Mouse (Mus musculus) limb, embryonic 12.5 days (tissue): ENCODE measurements around the gene Rgp1. TPM values are rescaled to one million over a fixed set of nuclear protein-coding genes. Genes with fewer than 3 reads are reported as not detected.

Source experiments
- ATAC-seq: fragments of 200-750 bp; cut with Nextera tagmentation; 2 replicates; pipeline ENCODE4 v1.8.0; 2017; ENCODE audit warnings: low read depth, moderate TSS enrichment; ENCODE audit not compliant: insufficient number of reproducible peaks, insufficient read depth, low FRiP score, low TSS enrichment
- H3K27ac ChIP-seq: fragments of 300-500 bp; sonication (generic); 2 replicates; pipeline ENCODE4 v1.5.1; 2016; ENCODE audit warnings: mild to moderate bottlenecking, moderate library complexity
- H3K27me3 ChIP-seq: fragments of 300-500 bp; sonication (generic); 2 replicates; pipeline ENCODE4 v1.6.1; 2016; ENCODE audit warnings: mild to moderate bottlenecking, moderate library complexity
- H3K36me3 ChIP-seq: fragments of 300-500 bp; sonication (generic); 2 replicates; pipeline ENCODE4 v1.6.1; 2016; ENCODE audit warnings: mild to moderate bottlenecking, moderate library complexity
- H3K4me1 ChIP-seq: fragments of 300-500 bp; sonication (generic); replicated peaks from 2 replicates; pipeline ENCODE4 v1.6.1; 2016
- H3K4me2 ChIP-seq: fragments of 300-500 bp; sonication (generic); 2 replicates; pipeline ENCODE4 v1.6.1; 2016; ENCODE audit warnings: mild to moderate bottlenecking, moderate library complexity
- H3K4me3 ChIP-seq: fragments of 300-500 bp; sonication (generic); replicated peaks from 2 replicates; pipeline ENCODE4 v1.5.1; 2016; ENCODE audit warnings: mild to moderate bottlenecking
- H3K9ac ChIP-seq: fragments of 300-500 bp; sonication (generic); replicated peaks from 2 replicates; pipeline ENCODE4 v1.6.1; 2016; ENCODE audit warnings: mild to moderate bottlenecking, moderate library complexity
- H3K9me3 ChIP-seq: fragments of 300-500 bp; sonication (generic); 2 replicates; pipeline ENCODE4 v1.6.1; 2016; ENCODE audit warnings: mild to moderate bottlenecking, moderate library complexity
- WGBS: fragments of 180-500 bp; shearing (Covaris S2); methylation state at CpG from one replicate; pipeline ENCODE4 v1.1.7; 2016; 5-methylcytosine and 5-hydroxymethylcytosine counted together
- polyA plus RNA-seq: library from polyadenylated mRNA; unstranded; fragments of >200 nt; fragmentation: Nextera tagmentation; extraction: Ambion mirVana; gene quantifications from 2 replicates; pipeline ENCODE4 v1.2.1, GENCODE M21; 2016

Gene Rgp1
- polyA plus RNA-seq, 1 experiment from 2014 or later: 36.6 TPM

DNA sequence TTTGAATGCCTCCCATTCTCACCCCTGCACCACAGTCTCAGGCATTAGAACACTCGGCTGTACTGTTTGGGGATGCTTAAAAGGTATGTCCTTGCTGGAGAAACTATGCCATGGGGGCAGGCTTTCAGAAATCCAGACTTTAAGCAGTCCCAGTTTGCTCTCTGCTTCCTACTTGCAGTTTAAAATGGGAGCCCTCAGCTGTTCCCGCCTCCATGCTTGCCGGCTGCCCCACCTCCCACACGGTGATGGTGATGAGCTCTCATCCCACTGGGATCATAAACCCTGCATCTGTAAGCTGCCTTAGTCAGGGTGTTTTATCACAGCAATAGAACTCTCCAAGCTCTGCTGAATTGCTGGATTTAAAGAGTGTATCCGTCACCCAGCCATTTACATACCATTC, 26.1 kb upstream of the Rgp1 start:
- Histone ChIP-seq H3K9ac (no peak overlapping the region), H3K27me3 (no peaks in the 10 kb centered on the region), H3K36me3 (peaks cover 100% of the 10 kb centered on the region), H3K9me3 (no peaks in the 10 kb centered on the region), H3K4me1 (peaks cover 4% of the 10 kb centered on the region; the same call in 1 of the 2 replicates), H3K4me3 (no peak overlapping the region), H3K4me2 (no peak overlapping the region), H3K27ac (no peak overlapping the region)
- no peak for ATAC-seq
- 90% methylated on average over 5 of the region's 5 CpGs for WGBS

DNA sequence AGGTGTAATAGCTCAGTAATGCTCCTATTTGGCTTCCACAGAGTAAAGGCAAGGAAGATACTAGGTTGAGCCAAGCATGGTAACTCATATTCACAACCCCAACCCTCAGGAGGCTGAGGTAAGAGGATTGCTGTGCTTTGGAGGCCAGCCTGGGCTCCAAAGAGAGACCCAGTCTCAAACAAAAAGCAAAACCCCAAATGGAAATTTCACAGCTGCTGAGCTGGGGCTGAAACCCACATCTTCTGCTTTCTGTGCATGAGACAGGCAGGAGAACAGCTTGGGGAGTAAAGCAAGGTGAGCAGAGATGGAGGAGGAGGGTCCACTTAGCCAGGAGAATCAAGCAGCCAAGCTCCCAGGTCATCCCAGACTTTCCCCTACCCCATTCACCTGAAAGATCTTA, 24.6 kb upstream of the Rgp1 start:
- Histone ChIP-seq H3K9me3 (no peaks in the 10 kb centered on the region), H3K27ac (no peak overlapping the region), H3K4me2 (no peak overlapping the region), H3K4me3 (no peak overlapping the region), H3K9ac (no peak overlapping the region), H3K27me3 (no peaks in the 10 kb centered on the region), H3K4me1 (peaks cover 19% of the 10 kb centered on the region), H3K36me3 (peaks cover 87% of the 10 kb centered on the region)
- no peak for ATAC-seq

DNA sequence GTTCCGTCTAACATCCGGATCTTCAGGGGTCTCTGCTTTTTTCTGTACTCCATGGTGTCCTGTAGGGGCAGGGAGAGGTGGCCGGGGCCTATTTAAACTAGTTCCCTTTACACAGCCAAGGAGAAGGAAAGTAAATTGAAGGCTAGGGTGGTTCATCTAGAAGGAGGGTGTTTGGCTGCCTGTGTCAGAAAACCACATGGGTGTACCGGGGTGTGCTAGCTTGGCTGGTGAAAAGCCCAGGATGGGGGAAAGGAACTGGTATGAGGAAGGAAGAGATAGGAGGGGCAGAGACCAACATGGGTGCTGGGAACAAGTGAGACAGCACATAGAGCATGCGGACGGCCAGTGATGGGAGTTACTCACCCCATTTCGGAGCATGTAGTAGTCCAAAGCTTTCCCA, 22.6 kb upstream of the Rgp1 start:
- no peak for ATAC-seq
- Histone ChIP-seq H3K4me1 (peaks cover 39% of the 10 kb centered on the region), H3K9ac (no peak overlapping the region), H3K4me2 (no peak overlapping the region), H3K9me3 (no peaks in the 10 kb centered on the region), H3K36me3 (peaks cover 66% of the 10 kb centered on the region), H3K27ac (no peak overlapping the region), H3K4me3 (no peak overlapping the region), H3K27me3 (no peaks in the 10 kb centered on the region)
- WGBS: 96% methylated on average over 7 of the region's 7 CpGs

DNA sequence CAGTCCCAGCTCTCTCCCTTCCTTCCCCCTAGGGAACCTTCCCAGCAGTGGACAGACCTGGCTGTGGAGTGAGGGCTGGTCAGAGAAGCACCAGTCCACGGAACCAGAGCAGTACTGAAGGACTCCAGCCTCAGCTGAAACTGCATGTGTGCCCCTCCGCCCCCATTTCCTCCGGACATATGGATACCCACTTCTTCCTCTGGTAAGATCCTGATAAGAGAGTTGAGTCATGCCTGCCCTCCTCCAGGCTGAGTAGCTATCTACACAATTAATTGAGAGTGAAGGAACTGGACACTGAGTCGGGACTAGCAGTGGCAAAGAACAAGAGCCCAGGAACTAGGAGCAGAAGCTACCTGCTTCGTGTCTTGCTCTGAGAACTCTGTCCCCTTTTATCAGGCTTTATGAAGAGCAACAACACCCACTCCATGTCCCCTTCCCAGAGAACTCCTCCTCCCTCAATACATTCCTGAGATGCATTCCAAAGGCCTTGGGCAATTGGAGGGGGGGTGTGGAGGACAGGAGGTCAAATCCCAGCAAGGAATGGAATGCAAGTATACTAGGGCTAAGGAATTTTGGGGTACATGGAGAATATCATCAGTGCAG, 20.4 kb upstream of the Rgp1 start:
- Histone ChIP-seq H3K9ac (peak overlapping the region; percentile 45; the same call in 1 of the 2 replicates), H3K9me3 (no peaks in the 10 kb centered on the region), H3K4me1 (peaks cover 45% of the 10 kb centered on the region), H3K4me3 (peak overlapping the region; percentile 17), H3K27me3 (no peaks in the 10 kb centered on the region), H3K36me3 (peaks cover 44% of the 10 kb centered on the region), H3K27ac (peak overlapping the region; percentile 86; the same call in 1 of the 2 replicates), H3K4me2 (peak overlapping the region; percentile 86)
- WGBS: 44% methylated on average over 5 of the region's 5 CpGs
- ATAC-seq: no peak

DNA sequence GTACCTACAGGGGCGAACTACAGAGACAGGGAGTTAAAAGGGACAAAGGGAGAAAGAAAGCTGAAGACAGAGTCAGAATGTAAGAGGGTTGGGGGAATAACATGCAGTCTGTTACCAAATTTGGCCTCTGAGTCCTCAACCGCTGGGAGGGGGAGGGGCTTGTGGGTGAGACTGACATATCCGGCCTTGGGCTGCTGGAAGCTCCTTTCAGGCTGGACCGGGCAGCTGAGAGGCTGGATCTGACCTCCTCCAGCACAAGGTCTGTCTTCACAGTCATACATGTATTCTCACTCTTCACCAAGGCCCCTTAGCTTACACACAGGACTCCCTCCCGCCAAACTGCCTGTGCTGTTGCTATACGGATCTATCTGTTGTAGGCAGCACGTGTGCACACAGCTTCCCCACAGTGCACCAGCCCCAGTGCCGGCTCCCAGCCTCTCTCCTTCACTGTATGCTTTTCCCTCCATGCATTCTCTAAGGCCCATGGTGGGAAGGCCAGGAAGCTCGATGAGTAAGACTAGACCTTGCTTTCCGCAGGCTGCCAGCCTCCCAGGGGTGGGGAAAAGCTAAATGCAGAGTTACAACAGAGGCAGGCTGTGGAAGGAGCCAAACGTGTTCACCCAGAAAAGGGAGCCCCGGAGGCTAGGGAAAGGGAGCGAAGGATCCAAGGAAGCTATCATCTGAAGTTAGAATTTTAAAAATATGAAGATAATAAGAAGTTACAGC, 19.7 kb upstream of the Rgp1 start:
- ATAC-seq: no peak
- WGBS: 25% methylated on average over 13 of the region's 13 CpGs
- H3K9me3 ChIP-seq: no peaks in the 10 kb centered on the region

DNA sequence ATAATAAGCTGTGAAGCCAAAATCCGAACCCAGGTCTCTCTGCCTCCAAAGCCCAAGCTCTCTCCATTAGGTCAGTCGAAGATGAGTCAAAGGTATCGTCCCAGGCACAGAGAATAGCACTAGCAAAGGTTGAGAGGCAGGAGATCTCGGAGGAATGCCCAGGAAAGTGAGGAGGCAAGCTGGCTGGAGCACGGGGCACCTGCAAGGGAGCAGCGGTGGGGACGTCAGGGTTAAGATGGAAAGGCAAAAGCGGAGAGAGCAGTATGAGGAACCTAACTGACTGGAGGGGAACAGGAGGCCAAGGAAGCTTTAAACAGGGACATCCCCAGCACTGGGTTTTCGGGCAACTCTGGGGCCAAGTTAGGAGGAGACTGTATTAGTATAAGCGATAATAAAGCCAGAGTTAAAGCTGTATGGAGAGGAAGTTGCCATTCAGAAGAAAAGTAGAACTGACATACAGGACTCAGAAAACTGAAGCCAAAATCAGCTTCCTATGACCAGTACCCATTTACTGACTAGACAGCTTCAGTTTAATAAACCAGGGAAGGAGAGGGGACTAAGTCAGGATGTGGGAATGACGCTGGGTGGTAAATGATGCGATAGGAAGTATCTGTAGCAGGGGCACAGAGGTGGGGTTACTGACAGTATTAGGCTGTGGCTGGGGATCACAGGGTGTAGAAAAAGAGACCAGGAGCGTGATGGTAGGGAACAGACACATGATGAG, 18.8 kb upstream of the Rgp1 start:
- ATAC-seq: no peak
- WGBS: 80% methylated on average over 13 of the region's 13 CpGs
- Histone ChIP-seq H3K36me3 (peaks cover 33% of the 10 kb centered on the region), H3K9me3 (no peaks in the 10 kb centered on the region), H3K4me2 (peak overlapping the region; percentile 86), H3K4me3 (peak overlapping the region; percentile 92), H3K27ac (no peak overlapping the region), H3K9ac (peak overlapping the region; percentile 37; the same call in 1 of the 2 replicates), H3K4me1 (peaks cover 52% of the 10 kb centered on the region), H3K27me3 (no peaks in the 10 kb centered on the region)

More for the DNA sequence above, 19.7 kb upstream of the Rgp1 start:
- Histone ChIP-seq H3K4me1 (peaks cover 52% of the 10 kb centered on the region), H3K9ac (peak overlapping the region; percentile 45), H3K36me3 (peaks cover 38% of the 10 kb centered on the region), H3K4me2 (peak overlapping the region; percentile 86), H3K4me3 (peak overlapping the region; percentile 17), H3K27me3 (no peaks in the 10 kb centered on the region), H3K27ac (peak overlapping the region; percentile 86)

DNA sequence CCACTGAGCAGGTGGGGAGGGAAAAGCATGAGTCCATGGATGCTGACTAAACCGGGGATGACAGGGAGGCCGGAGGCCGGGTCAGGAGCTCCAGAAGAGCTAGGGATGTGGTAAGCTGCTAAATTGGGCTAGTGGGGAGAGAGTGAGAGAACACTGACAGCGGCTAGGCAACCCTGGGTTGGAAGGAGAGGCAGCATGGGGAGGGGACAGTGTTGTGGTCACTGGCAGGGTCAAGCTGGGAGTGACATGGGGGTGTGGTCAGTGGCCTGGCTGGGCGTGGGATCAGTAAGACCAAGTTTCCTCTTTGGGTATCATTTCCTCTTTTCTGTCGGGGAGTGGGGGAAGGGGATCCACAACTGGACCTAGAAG, 18.3 kb upstream of the Rgp1 start:
- H3K9me3 ChIP-seq: no peaks in the 10 kb centered on the region
- H3K4me3 ChIP-seq: peak overlapping the region; percentile 92
- ATAC-seq: no peak
- no peaks in the 10 kb centered on the region for H3K27me3 ChIP-seq
- H3K36me3 ChIP-seq: peaks cover 32% of the 10 kb centered on the region
- H3K27ac ChIP-seq: no peak overlapping the region
- H3K4me1 ChIP-seq: peaks cover 52% of the 10 kb centered on the region
- whole genome bisulfite sequencing: 45% methylated on average over 6 of the region's 6 CpGs
- H3K9ac ChIP-seq: peak overlapping the region; percentile 37; the same call in 1 of the 2 replicates
- peak overlapping the region; percentile 86 for H3K4me2 ChIP-seq

DNA sequence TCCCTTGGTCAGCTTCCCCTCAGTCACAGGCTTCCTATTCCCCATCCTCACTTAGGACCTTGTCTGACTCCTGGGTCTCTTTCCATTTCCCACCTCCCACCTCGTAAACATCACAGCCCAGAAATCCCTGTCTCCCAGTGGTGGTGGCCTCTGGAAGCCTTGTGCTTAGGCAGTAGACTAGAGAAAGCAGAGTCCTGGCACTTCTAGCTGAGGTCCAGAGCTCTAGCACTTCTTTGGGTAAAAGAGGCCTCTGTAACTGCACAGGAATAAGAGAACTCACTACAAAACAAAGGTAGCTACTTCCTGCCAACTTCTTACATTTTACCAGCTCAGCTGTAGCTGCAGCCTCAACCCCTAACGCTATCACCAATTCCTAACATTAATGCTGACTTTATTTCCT, 17.5 kb upstream of the Rgp1 start:
- no peaks in the 10 kb centered on the region for H3K9me3 ChIP-seq
- H3K27ac ChIP-seq: 0 out of 2 replicates have a peak overlapping the region, but pooled peaks have one; percentile 5
- H3K4me1 ChIP-seq: peaks cover 52% of the 10 kb centered on the region
- 21% methylated on average over 2 of the region's 2 CpGs for WGBS
- peak overlapping the region; percentile 92 for H3K4me3 ChIP-seq
- peaks cover 32% of the 10 kb centered on the region for H3K36me3 ChIP-seq
- H3K9ac ChIP-seq: peak overlapping the region; percentile 92
- H3K27me3 ChIP-seq: no peaks in the 10 kb centered on the region
- ATAC-seq: no peak
- peak overlapping the region; percentile 86 for H3K4me2 ChIP-seq

DNA sequence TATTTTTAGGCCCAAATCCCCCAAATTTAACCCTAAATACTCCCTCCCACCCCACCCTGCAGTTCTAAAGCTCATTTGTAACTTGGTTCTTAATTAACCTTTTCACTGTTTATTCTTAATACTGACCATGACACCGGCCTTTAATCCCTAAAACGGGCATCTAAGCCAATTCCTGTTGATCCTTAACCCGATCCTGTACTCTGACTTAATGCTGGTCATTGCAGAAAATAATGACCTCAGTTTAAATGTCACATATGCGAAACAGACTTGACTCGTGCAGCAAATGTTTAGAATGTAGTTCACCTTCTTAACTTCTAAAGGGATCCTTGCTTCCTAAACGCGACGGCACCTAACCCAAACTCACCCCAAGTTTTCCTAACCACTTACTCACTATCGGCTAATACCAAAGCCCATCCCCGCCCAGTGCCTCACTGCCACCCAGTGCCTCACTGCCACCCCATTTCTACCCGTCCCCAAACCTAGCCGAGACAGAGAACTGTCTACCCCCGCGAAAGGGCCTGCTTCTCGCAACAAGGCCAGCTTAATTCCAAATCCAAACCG, 17.0 kb upstream of the Rgp1 start:
- H3K9me3 ChIP-seq: no peaks in the 10 kb centered on the region
- peak overlapping the region; percentile 92 for H3K4me3 ChIP-seq
- H3K27ac ChIP-seq: peak overlapping the region; percentile 98
- H3K9ac ChIP-seq: peak overlapping the region; percentile 92
- peaks cover 32% of the 10 kb centered on the region for H3K36me3 ChIP-seq
- peak overlapping the region; percentile 86 for H3K4me2 ChIP-seq
- WGBS: 2% methylated on average over 16 of the region's 16 CpGs
- H3K27me3 ChIP-seq: no peaks in the 10 kb centered on the region
- ATAC-seq: 0 out of 2 replicates have a peak, but pooled peaks have one; percentile 4
- H3K4me1 ChIP-seq: peaks cover 52% of the 10 kb centered on the region

DNA sequence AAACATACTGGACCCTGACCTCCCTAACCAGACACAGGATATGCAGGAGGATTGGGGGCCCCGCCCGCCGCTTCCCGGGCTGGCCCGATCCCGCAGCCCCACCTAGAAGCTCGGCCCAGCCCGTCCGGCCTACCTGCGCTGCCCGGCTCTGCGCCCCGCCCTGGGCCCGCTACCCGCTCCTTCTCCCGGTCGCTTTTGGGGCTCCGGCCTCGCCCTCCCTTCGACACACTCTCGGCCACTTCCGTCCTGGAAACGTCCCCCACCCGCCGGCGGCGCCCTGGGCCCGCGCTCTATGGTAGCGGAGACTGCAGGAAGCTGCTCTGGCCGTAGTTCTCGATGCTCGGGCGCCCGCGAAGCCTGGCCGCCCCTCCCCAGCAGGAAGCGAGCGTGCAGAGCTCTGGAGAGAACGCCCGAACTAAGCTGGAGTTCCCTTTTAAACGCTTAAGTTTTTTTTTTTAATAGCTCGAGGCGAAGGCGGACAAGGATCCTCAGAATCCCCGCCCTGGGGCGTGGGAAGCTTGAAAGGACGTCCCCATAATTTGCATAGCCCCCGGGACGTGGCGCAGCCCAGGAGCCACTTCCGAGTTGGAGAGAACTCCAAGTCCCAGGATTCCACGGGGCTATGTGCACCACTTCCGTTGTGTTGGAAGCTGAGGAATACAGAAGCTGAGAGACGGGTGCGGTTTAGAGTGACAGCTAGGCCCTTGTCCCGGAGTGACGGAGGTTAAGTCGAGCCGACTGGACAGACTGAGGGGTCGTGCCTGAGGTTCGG, 16.3 kb upstream of the Rgp1 start, which contains the start of the genes Creb3 and Tln1:
TSS of gene Creb3 (plus strand) at position 336 of the 772 bp plus-strand sequence.
TSS of gene Tln1 (minus strand) at position 695 of the 772 bp plus-strand sequence.
- Histone ChIP-seq H3K4me1 (peaks cover 50% of the 10 kb centered on the region), H3K27ac (peak within 1 kb of the TSS; percentile 98), H3K27me3 (no peaks in the 10 kb centered on the region), H3K4me2 (peak within 1 kb of the TSS; percentile 86), H3K9me3 (no peaks in the 10 kb centered on the region), H3K36me3 (peaks cover 32% of the 10 kb centered on the region), H3K4me3 (peak within 1 kb of the TSS; percentile 92), H3K9ac (peak within 1 kb of the TSS; percentile 92)
- under 1% methylated on average over 62 of the region's 62 CpGs for WGBS
- peak; percentile 93 for ATAC-seq
